Mouse (Mus musculus) kidney, adult 2 months (tissue): Measurements from ENCODE around the gene Tmem131. TPM values are rescaled to one million over a fixed set of nuclear protein-coding genes. Genes with fewer than 3 reads are reported as not detected.
A peak's percentile ranks its signal among the peaks of the same experiment; 100 is the strongest.

Source experiments
- DNase-seq: peaks from one replicate; pipeline ENCODE4 v3.0.0; 2021
- H3K27ac ChIP-seq: fragments of 200-500 bp; 2 replicates; pipeline ENCODE4 v1.5.1; 2012; ENCODE audit warnings: low read depth, low read length, control low read depth, inconsistent platforms; ENCODE audit not compliant: insufficient read depth
- H3K27me3 ChIP-seq: fragments of 200-500 bp; replicated peaks from 2 replicates; pipeline ENCODE4 v1.6.1; 2012; ENCODE audit warnings: mild to moderate bottlenecking, moderate library complexity, low read length, inconsistent platforms; ENCODE audit not compliant: control insufficient read depth, insufficient read depth
- H3K36me3 ChIP-seq: fragments of 200-500 bp; 2 replicates; pipeline ENCODE4 v1.6.1; 2012; ENCODE audit warnings: mild to moderate bottlenecking, moderate library complexity, low read length, inconsistent platforms; ENCODE audit not compliant: control insufficient read depth, insufficient read depth
- H3K4me1 ChIP-seq: fragments of 200-500 bp; 2 replicates; pipeline ENCODE4 v1.6.1; 2011; ENCODE audit warnings: low read length; ENCODE audit not compliant: control insufficient read depth, insufficient read depth
- H3K4me3 ChIP-seq: fragments of 200-500 bp; 2 replicates; pipeline ENCODE4 v1.5.1; 2011; ENCODE audit warnings: mild to moderate bottlenecking, low read depth, low read length, control low read depth; ENCODE audit not compliant: insufficient read depth
- CTCF ChIP-seq: fragments of 200-500 bp; conservative IDR thresholded peaks from 2 replicates; pipeline ENCODE4 v1.5.1; 2011; ENCODE audit warnings: low read depth, mild to moderate bottlenecking, control low read depth, low read length, moderate library complexity, mixed read lengths; ENCODE audit not compliant: insufficient read depth, insufficient read length
- POLR2A ChIP-seq: fragments of 200-500 bp; IDR thresholded peaks from one replicate; pipeline ENCODE4 v1.6.1; 2011; ENCODE audit warnings: low read depth, low read length, control low read depth
- WGBS: fragments of 180-500 bp; shearing (Covaris S2); methylation state at CpG from one replicate; pipeline ENCODE4 v1.1.7; 2018; 5-methylcytosine and 5-hydroxymethylcytosine counted together
- polyA plus RNA-seq: library from polyadenylated mRNA; depleted of rRNA; stranded (reverse); fragments of >200 nt; gene quantifications from 2 replicates; pipeline ENCODE4 v1.2.3, GENCODE M21; 2012

Tmem131 gene
- polyA plus RNA-seq, 1 experiment: 18.9 TPM

DNA sequence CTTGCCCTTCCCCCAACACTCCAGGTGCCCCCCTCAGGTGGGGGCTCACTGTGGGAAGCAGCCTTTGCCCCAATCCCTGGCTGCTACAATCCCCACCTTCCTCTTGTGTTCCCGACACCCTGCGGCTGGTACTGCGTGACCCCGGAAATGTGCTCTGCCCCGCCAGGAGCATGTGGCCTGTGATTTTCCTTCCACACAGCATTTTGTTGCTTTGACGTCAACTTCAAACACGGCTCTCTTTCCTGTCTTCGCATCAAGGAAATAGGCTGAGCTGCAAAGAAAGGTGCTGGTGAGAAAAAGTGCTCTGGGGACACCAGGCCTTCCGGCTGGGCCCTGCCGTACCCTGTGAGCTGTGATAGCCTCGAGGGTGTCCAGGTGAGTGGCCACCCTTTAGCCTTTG is 181.9 kb downstream of the Tmem131 start, which contains the start of gene Zap70:
Gene Zap70, plus strand, starts transcription at position 231 of the 400 bp plus-strand sequence.
- Histone ChIP-seq H3K27ac (no peak within 1 kb of the TSS), H3K4me1 (no peaks in the 10 kb centered on the region), H3K27me3 (no peaks in the 10 kb centered on the region), H3K4me3 (no peak within 1 kb of the TSS), H3K36me3 (no peaks in the 10 kb centered on the region)
- no peak for DNase-seq
- TF ChIP-seq POLR2A: no peak
- TF ChIP-seq CTCF: no peak
- 75% methylated on average over 11 of the region's 11 CpGs for WGBS

GRCm38 (mm10) chr1:36761061-36761460 is 182.4 kb downstream of the Tmem131 start:
- TF ChIP-seq CTCF (no peak), POLR2A (no peak)
- 91% methylated on average over 8 of the region's 8 CpGs for WGBS
- H3K27ac ChIP-seq: no peak overlapping the region

GRCm38 (mm10) chr1:36760401-36760800 is 183.1 kb downstream of the Tmem131 start:
- no peak overlapping the region for H3K4me3 ChIP-seq
- 70% methylated on average over 9 of the region's 9 CpGs for WGBS
- H3K27ac ChIP-seq: no peak overlapping the region
- no peaks in the 10 kb centered on the region for H3K4me1 ChIP-seq
- TF ChIP-seq CTCF (no peak), POLR2A (no peak)
- H3K27me3 ChIP-seq: no peaks in the 10 kb centered on the region
- no peaks in the 10 kb centered on the region for H3K36me3 ChIP-seq
- DNase-seq: no peak

More at GRCm38 (mm10) chr1:36761061-36761460, 182.4 kb downstream of the Tmem131 start:
- DNase-seq: no peak
- H3K4me3 ChIP-seq: no peak overlapping the region
- no peaks in the 10 kb centered on the region for H3K4me1 ChIP-seq
- H3K27me3 ChIP-seq: no peaks in the 10 kb centered on the region
- no peaks in the 10 kb centered on the region for H3K36me3 ChIP-seq

DNA sequence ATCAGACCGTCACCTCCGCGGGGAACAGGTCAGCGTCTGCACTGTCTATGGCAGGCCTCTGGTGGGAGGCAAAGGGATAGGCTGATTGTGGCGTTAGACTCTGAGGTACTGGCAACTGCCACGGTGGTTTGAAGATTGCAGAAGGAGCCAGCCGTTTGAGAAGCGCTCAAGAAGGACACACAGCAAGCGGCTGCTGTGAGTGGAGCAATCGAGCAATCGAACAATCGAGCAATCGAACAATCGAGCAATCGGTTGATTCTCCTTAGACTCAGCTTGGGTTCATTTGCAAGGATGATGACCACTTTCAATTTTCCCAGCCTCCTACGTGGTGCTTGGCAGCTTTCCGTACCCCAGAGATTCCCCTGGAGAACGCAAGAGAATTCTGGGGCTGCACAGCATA is 184.4 kb downstream of the Tmem131 start:
- Histone ChIP-seq H3K4me1 (no peaks in the 10 kb centered on the region), H3K4me3 (no peak overlapping the region), H3K27me3 (no peaks in the 10 kb centered on the region), H3K36me3 (no peaks in the 10 kb centered on the region), H3K27ac (no peak overlapping the region)
- no peak for DNase-seq
- no peak for TF ChIP-seq POLR2A
- TF ChIP-seq CTCF: no peak
- 91% methylated on average over 18 of the region's 18 CpGs for WGBS

GRCm38 (mm10) chr1:36758553-36758952 is 184.9 kb downstream of the Tmem131 start:
- H3K4me1 ChIP-seq: no peaks in the 10 kb centered on the region
- 91% methylated on average over 9 of the region's 9 CpGs for WGBS
- H3K36me3 ChIP-seq: no peaks in the 10 kb centered on the region
- no peak overlapping the region for H3K4me3 ChIP-seq
- H3K27me3 ChIP-seq: no peaks in the 10 kb centered on the region
- no peak for TF ChIP-seq CTCF
- H3K27ac ChIP-seq: no peak overlapping the region
- DNase-seq: no peak

DNA sequence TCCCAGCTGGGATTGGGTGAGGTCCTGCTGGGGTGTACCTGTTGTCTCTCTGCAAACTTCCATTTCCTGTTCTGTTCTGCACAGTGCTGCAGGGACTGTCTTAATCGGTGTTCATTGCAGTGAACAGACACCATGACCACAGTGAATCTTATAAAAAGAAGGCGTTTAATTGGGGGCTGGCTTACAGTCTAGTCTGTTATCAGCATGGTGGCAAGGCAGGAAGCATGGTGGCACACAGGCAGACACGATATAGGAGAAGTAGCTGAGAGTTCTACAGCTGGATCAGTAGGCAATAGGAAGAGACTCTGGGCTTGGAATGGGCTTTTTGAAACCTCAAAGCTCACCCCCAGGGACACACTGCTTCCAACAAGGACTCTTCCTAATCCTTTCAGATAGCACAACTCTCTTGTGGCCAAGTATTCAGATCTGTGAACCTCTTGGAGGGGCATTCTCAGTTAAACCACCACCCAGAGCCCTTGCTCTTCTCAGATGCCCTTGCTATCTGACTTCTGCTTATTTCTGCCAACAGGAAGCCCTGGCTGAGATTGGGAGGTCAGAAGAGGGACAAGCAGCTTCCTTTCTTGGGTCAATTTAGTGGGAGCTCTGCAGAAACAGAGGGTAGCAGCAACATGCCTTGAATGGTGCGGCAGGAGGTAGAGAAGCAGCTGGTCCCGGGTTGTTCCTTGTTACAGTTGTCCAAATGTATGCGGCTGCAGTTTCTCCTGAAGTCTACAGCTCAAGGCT is 189.4 kb downstream of the Tmem131 start:
- H3K27ac ChIP-seq: no peak overlapping the region
- TF ChIP-seq CTCF (no peak), POLR2A (no peak)
- H3K36me3 ChIP-seq: no peaks in the 10 kb centered on the region
- H3K4me3 ChIP-seq: no peak overlapping the region
- no peak for DNase-seq
- no peaks in the 10 kb centered on the region for H3K4me1 ChIP-seq
- 62% methylated on average over 6 of the region's 6 CpGs for WGBS
- no peaks in the 10 kb centered on the region for H3K27me3 ChIP-seq

- Histone ChIP-seq H3K27ac (no peak overlapping the region), H3K4me3 (no peak overlapping the region), H3K4me1 (no peaks in the 10 kb centered on the region), H3K27me3 (no peaks in the 10 kb centered on the region), H3K36me3 (no peaks in the 10 kb centered on the region)
- 50% methylated on average over 15 of the region's 15 CpGs for WGBS
- TF ChIP-seq POLR2A (no peak), CTCF (peak; percentile 54)
- DNase-seq: no peak
Measured at GRCm38 (mm10) chr1:36746452-36746851, 197.0 kb downstream of the Tmem131 start.
